Mouse (Mus musculus) megakaryocyte, embryonic 14.5 days (primary cell): ENCODE results near the gene Kin. TPM values are rescaled to one million over a fixed set of nuclear protein-coding genes. Genes with fewer than 3 reads are reported as not detected.

Experiments used
- H3K27me3 ChIP-seq: replicated peaks from 2 replicates; pipeline ENCODE3; 2012; ENCODE audit warnings: inconsistent platforms
- H3K36me3 ChIP-seq: replicated peaks from 2 replicates; pipeline ENCODE3; 2012; ENCODE audit warnings: low read length, inconsistent platforms, mixed read lengths
- H3K4me1 ChIP-seq: 2 replicates; pipeline ENCODE4 v1.6.1; 2012; ENCODE audit warnings: inconsistent platforms
- H3K4me3 ChIP-seq: replicated peaks from 2 replicates; pipeline ENCODE3; 2012; ENCODE audit warnings: moderate library complexity, mild to moderate bottlenecking, inconsistent platforms
- H3K9me3 ChIP-seq: 2 replicates; pipeline ENCODE4 v1.6.1; 2012; ENCODE audit warnings: inconsistent platforms
- FLI1 ChIP-seq: IDR thresholded peaks from 2 replicates; pipeline ENCODE4 v1.6.1; 2012; ENCODE audit warnings: low read length, inconsistent platforms, mixed read lengths
- GATA1 ChIP-seq: IDR thresholded peaks from 3 replicates; pipeline ENCODE4 v1.6.1; 2012; ENCODE audit warnings: mixed read lengths, low read length, inconsistent platforms, borderline replicate concordance
- polyA plus RNA-seq: library from polyadenylated mRNA; stranded (reverse); fragments of >175 nt; gene quantifications from 2 replicates; pipeline ENCODE4 v1.2.3, GENCODE M21; 2012; ENCODE audit warnings: low replicate concordance; ENCODE audit not compliant: insufficient read depth

Gene Kin
- polyA plus RNA-seq, 1 experiment = 1.9 TPM

DNA sequence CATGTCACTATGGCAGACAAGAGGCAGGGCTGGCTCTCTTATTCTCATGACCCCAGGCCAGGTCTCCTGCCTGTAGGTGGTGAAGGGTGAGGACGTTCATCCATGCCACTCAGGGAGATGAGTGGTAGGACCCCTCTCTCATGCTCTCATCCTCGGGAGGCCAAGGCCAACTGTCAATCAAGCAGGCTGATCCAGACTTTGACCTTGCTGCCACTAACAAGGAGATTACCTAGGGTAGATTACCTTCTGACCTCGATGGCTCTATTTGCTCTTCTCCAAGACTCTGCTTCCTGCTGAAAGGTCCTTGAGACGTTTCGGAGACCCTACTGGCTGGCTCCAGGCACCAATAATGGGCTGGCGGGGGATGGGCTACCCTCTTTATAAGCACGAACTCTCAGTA lies 5.9 kb upstream of the Kin start:
- H3K4me1 ChIP-seq = peaks cover 85% of the 10 kb centered on the region
- TF ChIP-seq FLI1 (no peak), GATA1 (no peak)
- no peaks in the 10 kb centered on the region for H3K9me3 ChIP-seq
- H3K27me3 ChIP-seq = no peaks in the 10 kb centered on the region
- peaks cover 50% of the 10 kb centered on the region for H3K36me3 ChIP-seq
- H3K4me3 ChIP-seq = no peak overlapping the region

DNA sequence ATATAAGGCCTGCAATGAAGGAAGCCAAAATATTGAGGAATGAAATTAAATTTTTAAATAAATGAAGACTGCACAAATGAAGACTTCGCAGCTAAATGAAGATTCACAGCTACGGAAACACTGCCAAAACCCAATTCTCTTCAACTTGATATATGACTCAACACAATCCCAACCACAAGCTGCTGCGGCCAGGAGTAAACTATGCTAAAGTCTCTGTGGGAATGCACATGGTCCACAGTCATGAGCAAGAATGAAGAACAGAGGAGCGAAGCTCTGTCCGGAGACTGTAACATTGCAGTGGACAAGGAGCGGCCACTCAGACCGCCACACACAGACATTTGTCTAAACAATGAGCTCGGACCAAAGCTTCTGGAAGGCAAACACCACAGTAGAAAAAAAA lies 3.7 kb upstream of the Kin start:
- peaks cover 38% of the 10 kb centered on the region for H3K36me3 ChIP-seq
- H3K4me1 ChIP-seq = peaks cover 79% of the 10 kb centered on the region
- H3K27me3 ChIP-seq = no peaks in the 10 kb centered on the region
- H3K4me3 ChIP-seq = peak overlapping the region; percentile 51
- H3K9me3 ChIP-seq = no peaks in the 10 kb centered on the region
- TF ChIP-seq FLI1 (no peak), GATA1 (no peak)

DNA sequence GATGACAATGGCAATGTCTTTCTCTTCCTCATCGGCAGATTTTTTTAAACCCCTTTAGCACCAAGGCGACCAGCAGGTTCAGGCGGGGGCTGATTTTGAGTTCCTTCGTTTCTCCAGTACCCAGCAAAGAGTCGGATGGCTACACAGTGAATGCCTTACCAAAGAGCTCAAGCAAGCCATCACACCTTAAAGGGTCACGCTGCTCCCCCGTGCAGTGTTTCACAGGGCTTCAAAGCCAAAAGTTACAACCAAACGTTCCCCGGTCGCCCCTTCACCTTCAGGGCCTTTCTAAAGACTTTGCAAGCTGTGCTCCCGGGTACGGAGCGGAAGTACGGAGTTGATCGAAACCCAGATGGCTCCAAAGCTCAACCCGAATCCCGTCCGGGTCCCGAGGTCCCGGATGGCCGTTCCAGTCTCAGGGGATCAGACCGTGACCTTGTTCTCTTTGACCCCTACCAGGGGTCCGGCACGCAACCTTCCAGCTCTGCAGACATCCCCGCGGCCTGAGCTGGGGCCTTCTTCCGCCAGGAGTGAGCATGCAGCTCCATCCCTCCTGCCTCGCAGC lies 566 bp upstream of the Kin start:
- peaks cover 69% of the 10 kb centered on the region for H3K4me1 ChIP-seq
- H3K27me3 ChIP-seq = no peaks in the 10 kb centered on the region
- H3K4me3 ChIP-seq = peak overlapping the region; percentile 100
- TF ChIP-seq FLI1 (no peak), GATA1 (no peak)
- no peaks in the 10 kb centered on the region for H3K9me3 ChIP-seq
- peaks cover 35% of the 10 kb centered on the region for H3K36me3 ChIP-seq

DNA sequence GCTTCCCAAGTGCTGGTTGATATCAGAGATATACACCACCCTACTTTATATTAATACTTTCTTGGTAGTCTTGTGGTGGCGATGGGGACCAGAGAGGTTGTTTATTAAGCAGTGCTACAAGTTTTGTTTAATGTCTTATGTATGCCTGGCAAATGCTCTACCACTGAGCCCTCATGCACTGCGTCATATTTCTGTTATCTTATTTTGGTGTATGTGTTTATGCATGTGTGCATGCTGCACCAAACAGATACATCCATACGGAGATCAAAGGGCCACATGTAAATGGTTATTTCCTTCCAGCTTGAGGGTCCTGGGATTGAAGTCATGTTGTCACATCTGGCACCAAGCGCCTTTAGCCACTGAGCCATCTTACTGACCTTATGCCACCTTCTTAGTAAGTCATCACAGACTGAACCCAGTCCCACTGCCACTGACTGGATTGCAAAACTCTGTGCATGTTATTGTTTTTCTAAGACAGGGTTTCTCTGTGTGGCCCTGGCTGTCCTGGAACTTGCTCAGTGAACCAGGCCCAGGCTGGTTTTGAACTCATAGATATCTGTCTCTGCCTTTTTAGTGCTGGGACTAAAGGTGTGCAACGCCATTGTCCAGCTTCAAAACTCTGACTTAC lies 1.2 kb downstream of the Kin start:
- no peaks in the 10 kb centered on the region for H3K27me3 ChIP-seq
- H3K4me3 ChIP-seq = peak overlapping the region; percentile 100
- no peak for TF ChIP-seq GATA1
- no peak for TF ChIP-seq FLI1
- no peaks in the 10 kb centered on the region for H3K9me3 ChIP-seq
- peaks cover 42% of the 10 kb centered on the region for H3K36me3 ChIP-seq
- H3K4me1 ChIP-seq = peaks cover 67% of the 10 kb centered on the region

DNA sequence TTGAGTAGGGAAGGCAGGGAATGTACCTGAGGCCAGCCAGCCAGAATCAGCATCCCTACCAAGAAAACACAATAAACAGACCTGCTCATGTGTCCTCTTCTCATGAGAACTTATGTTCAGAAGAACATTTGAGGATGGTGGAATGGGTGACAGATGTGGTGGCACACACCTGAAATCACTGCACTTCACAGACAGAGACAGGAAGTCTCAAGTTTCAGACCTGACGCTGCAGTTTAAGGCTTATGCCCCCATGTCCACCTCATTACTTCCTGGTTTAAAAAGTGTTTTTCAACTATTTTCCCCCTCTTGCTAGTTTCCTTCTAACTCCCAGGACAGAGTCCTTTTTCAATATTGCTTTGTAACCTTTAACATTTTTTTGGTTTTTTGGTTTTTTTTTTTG lies 2.3 kb downstream of the Kin start:
- TF ChIP-seq FLI1 = no peak
- peaks cover 53% of the 10 kb centered on the region for H3K36me3 ChIP-seq
- H3K4me1 ChIP-seq = peaks cover 69% of the 10 kb centered on the region
- H3K9me3 ChIP-seq = no peaks in the 10 kb centered on the region
- no peak overlapping the region for H3K4me3 ChIP-seq
- no peaks in the 10 kb centered on the region for H3K27me3 ChIP-seq

DNA sequence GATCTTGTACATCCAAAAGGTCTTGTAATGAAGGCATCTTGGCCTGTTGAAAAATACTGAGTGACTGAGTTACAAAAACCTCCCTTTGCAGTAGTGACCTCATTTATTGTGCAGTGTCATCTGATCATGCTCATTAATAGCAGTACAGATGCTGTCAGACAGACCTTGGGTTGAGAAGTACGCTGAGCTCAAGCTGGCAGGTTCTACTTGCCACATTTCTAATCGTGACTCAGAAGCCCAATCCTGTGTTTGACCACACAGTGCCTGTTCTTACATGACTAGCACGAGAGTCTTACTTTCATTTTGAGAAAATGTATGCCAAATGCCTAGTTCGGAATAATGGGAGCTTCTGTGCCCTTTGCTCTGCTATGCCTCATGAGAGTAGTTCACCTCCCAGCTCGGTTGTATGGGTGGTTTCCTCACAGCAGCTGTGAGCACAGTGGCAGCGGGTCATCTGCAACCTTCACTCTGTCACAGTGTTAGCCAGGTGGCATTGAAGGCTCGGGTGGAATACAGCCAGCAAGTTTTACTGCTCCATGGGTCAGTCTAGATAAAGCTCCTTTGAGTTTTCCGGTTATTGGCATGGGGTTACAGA lies 7.0 kb downstream of the Kin start:
- H3K36me3 ChIP-seq = peaks cover 90% of the 10 kb centered on the region
- H3K9me3 ChIP-seq = no peaks in the 10 kb centered on the region
- peak overlapping the region; percentile 38 for H3K4me3 ChIP-seq
- no peaks in the 10 kb centered on the region for H3K27me3 ChIP-seq
- TF ChIP-seq GATA1 (no peak), FLI1 (no peak)
- H3K4me1 ChIP-seq = peaks cover 54% of the 10 kb centered on the region

DNA sequence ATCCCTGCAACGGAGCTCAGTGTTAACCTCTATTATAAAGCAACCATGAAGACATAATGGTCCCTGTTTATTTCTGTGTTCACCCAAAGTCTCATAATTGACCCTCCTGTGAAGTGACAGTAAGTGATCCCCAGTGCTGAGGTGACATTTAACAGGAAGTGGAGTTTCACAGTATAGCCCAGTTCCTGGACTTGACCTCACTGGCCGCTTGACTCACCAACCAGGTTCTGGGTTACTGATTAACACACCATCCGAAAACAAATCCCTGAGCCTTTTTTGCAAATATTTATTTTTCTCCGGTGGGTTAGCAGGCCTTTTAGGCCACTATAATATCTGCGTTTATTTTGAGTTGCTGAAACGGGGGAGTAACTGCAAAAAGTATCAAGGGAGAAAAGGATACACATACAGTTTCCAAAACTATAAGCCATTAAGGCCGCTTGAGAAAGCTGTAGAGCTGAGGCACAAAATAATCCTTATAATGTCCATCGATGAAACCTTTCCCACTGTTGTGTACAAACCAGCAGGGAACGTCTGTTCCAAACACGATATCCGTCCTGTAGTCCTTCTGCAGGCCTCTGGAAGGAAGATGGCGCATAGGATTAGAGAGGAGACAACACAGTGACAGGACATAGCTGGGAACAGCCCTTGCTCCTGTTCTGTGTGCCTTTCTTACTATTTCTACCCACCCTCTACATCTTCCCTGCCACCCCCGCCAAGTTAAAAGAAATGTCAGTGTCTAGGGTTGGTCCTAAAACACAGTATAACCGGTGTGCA lies 14.1 kb downstream of the Kin start:
- H3K4me3 ChIP-seq = no peak overlapping the region
- H3K9me3 ChIP-seq = no peaks in the 10 kb centered on the region
- H3K36me3 ChIP-seq = peaks cover 51% of the 10 kb centered on the region
- no peak for TF ChIP-seq FLI1
- TF ChIP-seq GATA1 = no peak
- peaks cover 10% of the 10 kb centered on the region for H3K4me1 ChIP-seq
- H3K27me3 ChIP-seq = no peaks in the 10 kb centered on the region

DNA sequence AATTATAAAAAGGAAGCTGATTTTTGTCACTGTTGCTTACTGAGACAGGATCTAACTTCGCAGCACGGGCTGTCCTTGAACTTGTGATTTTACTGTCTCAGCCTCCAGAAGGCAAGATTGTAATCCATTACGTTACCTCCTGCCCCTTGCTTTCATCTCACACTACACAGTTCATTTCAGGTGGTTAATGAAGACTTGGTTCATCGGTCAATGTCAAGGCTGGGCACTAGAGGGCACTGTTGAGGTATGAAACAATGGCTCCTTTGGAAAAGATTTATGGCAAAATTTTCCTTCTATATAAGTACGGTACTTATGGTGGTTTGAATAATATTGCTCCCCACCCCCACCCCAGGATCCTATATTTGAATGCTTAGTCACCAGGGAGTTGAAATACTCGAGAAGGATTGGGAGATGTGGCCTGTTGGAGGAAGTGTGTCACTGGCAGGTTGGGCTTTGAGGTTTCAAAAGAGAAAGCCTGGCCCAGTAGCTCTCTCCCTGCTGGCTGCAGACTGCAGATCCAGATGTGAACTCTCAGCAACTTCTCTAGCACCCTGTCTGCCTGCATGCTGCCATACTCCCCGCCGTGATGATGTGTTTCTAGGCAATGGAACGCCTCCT lies 18.3 kb downstream of the Kin start:
- Histone ChIP-seq H3K27me3 (peaks cover 3% of the 10 kb centered on the region), H3K4me3 (peak overlapping the region; percentile 12), H3K9me3 (no peaks in the 10 kb centered on the region), H3K4me1 (peaks cover 25% of the 10 kb centered on the region), H3K36me3 (peaks cover 12% of the 10 kb centered on the region)
- TF ChIP-seq GATA1 (no peak), FLI1 (no peak)

DNA sequence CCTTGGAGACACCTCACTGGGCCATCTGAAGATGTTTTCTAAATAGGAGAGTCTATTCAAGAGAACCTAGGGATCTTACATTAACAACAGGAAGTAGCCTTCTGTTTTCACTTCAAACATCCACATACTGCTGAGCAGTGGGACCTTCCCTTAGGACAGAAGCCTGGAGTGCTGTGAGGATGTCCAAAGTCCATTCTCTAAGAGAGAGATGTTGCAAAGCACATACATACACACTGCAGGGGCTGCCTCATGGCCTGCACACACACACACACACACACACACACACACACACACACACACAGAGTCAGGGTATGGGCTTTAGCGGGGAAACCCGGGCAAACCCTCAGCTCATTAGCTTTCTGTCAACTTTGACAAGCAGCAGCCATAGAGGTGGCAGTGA lies 20.1 kb downstream of the Kin start:
- no peaks in the 10 kb centered on the region for H3K36me3 ChIP-seq
- H3K9me3 ChIP-seq = no peaks in the 10 kb centered on the region
- no peak overlapping the region for H3K4me3 ChIP-seq
- TF ChIP-seq GATA1 (no peak), FLI1 (no peak)
- peaks cover 25% of the 10 kb centered on the region for H3K4me1 ChIP-seq
- peaks cover 3% of the 10 kb centered on the region for H3K27me3 ChIP-seq
